Mouse (Mus musculus) central nervous system, embryonic 14 days (tissue): ENCODE measurements around the gene Defb39. TPM values are rescaled to one million over a fixed set of nuclear protein-coding genes. Genes with fewer than 3 reads are reported as not detected.

Experiments
- polyA plus RNA-seq: library from polyadenylated mRNA; depleted of rRNA; stranded (reverse); fragments of >200 nt; gene quantifications from 2 replicates; pipeline ENCODE4 v1.2.3, GENCODE M21; 2012; rRNA removed

Gene Defb39
- polyA plus RNA-seq, result not detected in 2 replicates

GRCm38 (mm10) chr8:19064710-19065109, at the start of gene Defb39:
Defb39 (minus strand) TSS chr8:19064810.

GRCm38 (mm10) chr8:19026466-19026865, 38.1 kb downstream of the Defb39 start, which contains the start of gene Defb38:
Defb38 (minus strand) TSS chr8:19026566.

Other genes with a start within 250 kb of the Defb39 start
- not detected in 2 replicates for gene Defb40, start 86.6 kb downstream of the Defb39 start, polyA plus RNA-seq
- gene Defb37, start 73.8 kb downstream of the Defb39 start, polyA plus RNA-seq, result not detected in 2 replicates
- gene Defb38, start 38.2 kb downstream of the Defb39 start, polyA plus RNA-seq, result not detected in 2 replicates
- not detected in 2 replicates for gene Defb12, start 50.0 kb upstream of the Defb39 start, polyA plus RNA-seq
- gene Defb34, start 58.9 kb upstream of the Defb39 start, polyA plus RNA-seq, result not detected in 2 replicates
- gene Gm45826, start 76.0 kb upstream of the Defb39 start, polyA plus RNA-seq, result not detected in 2 replicates
- gene Defb14, start 129.5 kb upstream of the Defb39 start, polyA plus RNA-seq, result not detected in 2 replicates
- gene Defb4, start 133.9 kb upstream of the Defb39 start, polyA plus RNA-seq, result not detected in 2 replicates
- gene Defb6, start 160.7 kb upstream of the Defb39 start, polyA plus RNA-seq, result not detected in 2 replicates
- not detected in 2 replicates for gene Defb46, start 175.1 kb upstream of the Defb39 start, polyA plus RNA-seq
- not detected in 2 replicates for gene Defb5, start 182.8 kb upstream of the Defb39 start, polyA plus RNA-seq
- not detected in 2 replicates for gene Defb3, start 228.6 kb upstream of the Defb39 start, polyA plus RNA-seq